Mouse (Mus musculus) lung, postnatal 0 days (tissue): ENCODE measurements at regions not wholly inside any gene's neighbourhood (a gene's known extent, or its start where the extent isn't known, plus 50 kb on each side); places are given as distances from the start of the nearest gene placed in this dataset.
"Not testable (repeated sequence)": the region's sequence is repeated elsewhere in the genome, so short reads cannot be mapped to it uniquely, and the experiment has no call there.

Source experiments
- ATAC-seq: fragments of 200-750 bp; cut with Nextera tagmentation; 2 replicates; pipeline ENCODE4 v1.8.0; 2017; ENCODE audit warnings: moderate library complexity
- DNase-seq: peaks from one replicate; pipeline ENCODE4 v3.0.0-alpha.2; 2016; ENCODE audit warnings: low spot score
- H3K27ac ChIP-seq: fragments of 300-500 bp; sonication (generic); 2 replicates; pipeline ENCODE4 v1.5.1; 2014; ENCODE audit warnings: antibody characterized with exemption, mild to moderate bottlenecking, low read length, mixed read lengths
- H3K27me3 ChIP-seq: fragments of 300-500 bp; sonication (generic); replicated peaks from 2 replicates; pipeline ENCODE4 v1.6.1; 2014; ENCODE audit warnings: low read length, mixed read lengths; ENCODE audit not compliant: insufficient read depth
- H3K36me3 ChIP-seq: fragments of 300-500 bp; sonication (generic); 2 replicates; pipeline ENCODE4 v1.6.1; 2014; ENCODE audit warnings: low read length, mixed read lengths; ENCODE audit not compliant: insufficient read depth
- H3K4me1 ChIP-seq: fragments of 300-500 bp; sonication (generic); 2 replicates; pipeline ENCODE4 v1.6.1; 2014; ENCODE audit warnings: antibody characterized with exemption, low read depth, low read length, mixed read lengths; ENCODE audit not compliant: insufficient read depth
- H3K4me2 ChIP-seq: fragments of 300-500 bp; sonication (generic); replicated peaks from 2 replicates; pipeline ENCODE4 v1.6.1; 2014; ENCODE audit warnings: low read depth, mild to moderate bottlenecking, low read length, moderate library complexity, mixed read lengths
- H3K4me3 ChIP-seq: fragments of 300-500 bp; sonication (generic); 2 replicates; pipeline ENCODE4 v1.5.1; 2014; ENCODE audit warnings: low read depth, low read length
- H3K9ac ChIP-seq: fragments of 300-500 bp; sonication (generic); replicated peaks from 2 replicates; pipeline ENCODE4 v1.6.1; 2014; ENCODE audit warnings: low read depth, mild to moderate bottlenecking
- H3K9me3 ChIP-seq: fragments of 300-500 bp; sonication (generic); 2 replicates; pipeline ENCODE4 v1.6.1; 2016; ENCODE audit warnings: low read length, mixed read lengths
- CTCF ChIP-seq: IDR thresholded peaks from 2 replicates; pipeline ENCODE4 v1.5.1; 2016; ENCODE audit warnings: antibody characterized with exemption, mild to moderate bottlenecking
- EP300 ChIP-seq: IDR thresholded peaks from 2 replicates; pipeline ENCODE4 v1.6.1; 2016; ENCODE audit warnings: antibody characterized with exemption, mild to moderate bottlenecking, control low read depth
- WGBS: fragments of 180-500 bp; shearing (Covaris S2); extraction: QIAGEN DNeasy Blood & Tissue Kit; methylation state at CpG from one replicate; pipeline ENCODE4 v1.1.7; 2014; 5-methylcytosine and 5-hydroxymethylcytosine counted together

- Histone ChIP-seq H3K27ac (no peak overlapping the region), H3K9me3 (no peaks in the 10 kb centered on the region), H3K9ac (no peak overlapping the region), H3K4me3 (no peak overlapping the region), H3K36me3 (no peaks in the 10 kb centered on the region), H3K4me1 (no peaks in the 10 kb centered on the region), H3K4me2 (no peak overlapping the region), H3K27me3 (no peaks in the 10 kb centered on the region)
- WGBS, result 87% methylated on average over 5 of the region's 5 CpGs
- no peak for DNase-seq
- no peak for ATAC-seq
- no peak for TF ChIP-seq CTCF
- no peak for TF ChIP-seq EP300
Measured at GRCm38 (mm10) chr3:117071851-117072250, 103.1 kb upstream of the Palmd start.

DNA sequence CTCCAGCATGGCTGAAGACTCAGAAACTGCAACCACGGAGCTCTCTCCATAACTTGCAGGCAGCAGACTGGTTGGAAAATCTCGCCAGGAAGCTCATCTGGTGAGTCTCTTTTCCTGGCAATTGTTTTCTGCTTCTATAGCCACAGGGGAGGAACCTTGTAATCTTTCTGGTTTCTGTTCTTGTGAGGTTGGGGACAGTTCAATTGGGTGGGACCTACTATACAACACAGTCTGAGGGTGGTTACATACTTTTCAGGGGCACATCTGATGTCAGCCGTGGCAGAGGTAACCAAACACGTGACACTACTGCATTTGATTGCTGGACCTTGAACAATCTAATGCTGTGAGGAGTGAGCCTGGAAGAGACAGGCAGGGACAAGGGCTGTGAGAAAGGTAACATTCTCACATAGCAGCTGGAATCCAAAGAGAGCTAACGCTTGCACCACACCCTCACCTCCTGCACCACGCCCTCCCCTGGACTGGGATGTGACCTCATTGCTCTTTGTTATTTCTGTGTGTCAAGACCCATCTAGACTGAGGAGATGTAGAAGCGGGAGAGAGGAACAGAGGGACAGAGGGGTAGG lies 98.8 kb upstream of the Palmd start:
- no peaks in the 10 kb centered on the region for H3K36me3 ChIP-seq
- H3K9ac ChIP-seq, result no peak overlapping the region
- H3K27ac ChIP-seq, result no peak overlapping the region
- DNase-seq (no peak), ATAC-seq (peak; percentile 38)
- no peak overlapping the region for H3K4me3 ChIP-seq
- 59% methylated on average over 7 of the region's 7 CpGs for WGBS
- TF ChIP-seq CTCF (no peak), EP300 (no peak)
- no peaks in the 10 kb centered on the region for H3K4me1 ChIP-seq
- H3K4me2 ChIP-seq, result no peak overlapping the region
- H3K27me3 ChIP-seq, result no peaks in the 10 kb centered on the region
- H3K9me3 ChIP-seq, result no peaks in the 10 kb centered on the region

- WGBS, result 73% methylated on average over 2 of the region's 2 CpGs
- TF ChIP-seq EP300, result no peak
- TF ChIP-seq CTCF, result no peak
- Histone ChIP-seq H3K9ac (no peak overlapping the region), H3K9me3 (no peaks in the 10 kb centered on the region), H3K4me3 (no peak overlapping the region), H3K36me3 (no peaks in the 10 kb centered on the region), H3K4me2 (no peak overlapping the region), H3K27ac (no peak overlapping the region), H3K4me1 (no peaks in the 10 kb centered on the region), H3K27me3 (no peaks in the 10 kb centered on the region)
- no peak for ATAC-seq
- no peak for DNase-seq
Measured at GRCm38 (mm10) chr3:117065904-117066303, 97.1 kb upstream of the Palmd start.

DNA sequence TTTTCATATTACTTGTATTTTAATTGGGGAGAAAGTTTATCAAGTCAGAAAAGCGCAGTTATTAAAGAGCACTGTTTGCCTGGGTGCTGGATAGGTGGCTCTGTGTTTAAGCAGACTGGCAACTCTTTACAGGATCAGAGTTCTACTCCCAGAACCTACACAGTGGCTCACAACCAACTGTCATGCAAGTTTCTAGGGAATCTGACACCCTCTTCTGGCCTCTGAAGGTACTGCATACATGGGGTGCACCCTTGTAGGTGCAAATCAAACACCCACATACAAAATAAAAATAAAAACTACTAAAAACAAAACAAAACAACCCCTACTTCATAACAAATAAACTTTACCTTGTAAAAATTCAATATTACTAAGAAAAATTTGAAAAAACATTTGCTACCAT lies 93.0 kb upstream of the Palmd start:
- H3K4me2 ChIP-seq, result no peak overlapping the region
- no peaks in the 10 kb centered on the region for H3K9me3 ChIP-seq
- no peak overlapping the region for H3K4me3 ChIP-seq
- no peaks in the 10 kb centered on the region for H3K27me3 ChIP-seq
- TF ChIP-seq EP300, result no peak
- TF ChIP-seq CTCF, result peak; percentile 66
- H3K9ac ChIP-seq, result no peak overlapping the region
- DNase-seq (peak; percentile 21), ATAC-seq (no peak)
- H3K36me3 ChIP-seq, result no peaks in the 10 kb centered on the region
- no peak overlapping the region for H3K27ac ChIP-seq
- H3K4me1 ChIP-seq, result no peaks in the 10 kb centered on the region
- 87% methylated on average over 1 of the region's 1 CpGs for WGBS

- TF ChIP-seq EP300 (no peak), CTCF (no peak)
- Histone ChIP-seq H3K36me3 (no peaks in the 10 kb centered on the region), H3K4me2 (no peak overlapping the region), H3K4me3 (no peak overlapping the region), H3K27me3 (no peaks in the 10 kb centered on the region), H3K9me3 (no peaks in the 10 kb centered on the region), H3K9ac (no peak overlapping the region), H3K4me1 (no peaks in the 10 kb centered on the region), H3K27ac (no peak overlapping the region)
- 23% methylated on average over 6 of the region's 6 CpGs for WGBS
- peak; percentile 28; the same call in 1 of the 2 replicates for ATAC-seq
- DNase-seq, result peak; percentile 37
Measured at GRCm38 (mm10) chr3:117061182-117061581, 92.4 kb upstream of the Palmd start.

DNA sequence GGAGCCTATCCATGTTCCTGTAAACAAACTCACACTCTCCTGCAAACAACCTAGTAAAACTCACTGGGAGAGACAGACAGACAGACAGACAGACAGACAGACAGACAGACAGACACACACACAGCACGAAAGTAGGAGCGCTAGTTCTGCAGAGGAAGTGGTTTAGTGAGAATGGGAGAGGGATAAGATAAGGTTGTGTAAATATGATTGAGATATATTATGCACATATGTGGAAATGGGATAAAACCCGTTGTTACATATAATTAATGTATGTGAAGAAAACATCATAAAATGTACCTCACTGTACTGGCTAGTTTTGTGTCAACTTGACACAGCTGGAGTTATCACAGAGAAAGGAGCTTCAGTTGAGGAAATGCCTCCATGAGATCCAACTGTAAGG lies 85.9 kb upstream of the Palmd start:
- ATAC-seq, H3K27ac ChIP-seq, H3K27me3 ChIP-seq, DNase-seq, H3K4me1 ChIP-seq, H3K4me3 ChIP-seq, H3K36me3 ChIP-seq, H3K9me3 ChIP-seq, H3K4me2 ChIP-seq, H3K9ac ChIP-seq: not testable (repeated sequence)
- 54% methylated on average over 3 of the region's 3 CpGs for WGBS

DNA sequence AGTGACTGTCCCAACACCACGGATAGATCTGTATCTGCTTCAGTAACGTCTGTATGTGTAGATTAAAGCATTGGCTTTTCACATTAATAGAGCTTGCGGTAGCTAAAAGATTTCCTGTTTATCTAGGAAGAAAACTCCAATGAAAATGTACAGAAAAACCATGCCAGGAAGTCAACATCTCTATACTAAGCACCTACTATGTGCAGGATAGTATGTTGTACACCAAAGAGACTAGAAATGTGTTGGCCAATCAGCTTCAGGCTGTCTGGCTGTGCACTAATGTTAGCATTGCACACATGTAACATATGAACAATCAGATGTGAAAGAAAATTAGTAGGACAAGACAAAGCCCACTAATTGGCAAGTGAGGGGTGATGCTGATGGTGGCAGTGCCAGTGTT lies 82.6 kb upstream of the Palmd start:
- H3K9ac ChIP-seq, result no peak overlapping the region
- H3K4me1 ChIP-seq, result no peaks in the 10 kb centered on the region
- H3K36me3 ChIP-seq, result no peaks in the 10 kb centered on the region
- H3K4me2 ChIP-seq, result no peak overlapping the region
- no peak overlapping the region for H3K27ac ChIP-seq
- WGBS, result 62% methylated on average over 3 of the region's 3 CpGs
- DNase-seq, result no peak
- no peak overlapping the region for H3K4me3 ChIP-seq
- no peak for ATAC-seq
- no peak for TF ChIP-seq CTCF
- TF ChIP-seq EP300, result no peak
- no peaks in the 10 kb centered on the region for H3K9me3 ChIP-seq
- no peaks in the 10 kb centered on the region for H3K27me3 ChIP-seq
